Comparison of ENCODE assay signal across 21 mouse cellular contexts in genomic region chr10:93398531-93399320, GRCm38 (mm10). TPM values are rescaled to one million over a fixed set of nuclear protein-coding genes. Genes with fewer than 3 reads are reported as not detected.
DNase-seq lines count a peak whose midpoint lies in the region; ATAC-seq and TF ChIP-seq lines count a peak whose summit lies in the region.
"Had no signal": no experiment of that assay in that cellular context is flagged by ENCODE, and none has a peak within 500 bp of the region (broad histone marks: within the 10 kb centered on the region; RNA-seq: fewer than 3 reads in every experiment).

No protein-coding gene starts in this region.

- H3K4me3 ChIP-seq in heart, adult 2 months, result no peak overlapping the region
- H3K4me3 ChIP-seq in heart, embryonic 10.5 days, result no peak overlapping the region
- no peak overlapping the region for H3K4me3 ChIP-seq in midbrain, embryonic 10.5 days
- H3K4me3 ChIP-seq: forebrain, embryonic 10.5 days; forebrain, embryonic 15.5 days had no signal

- TF ChIP-seq CTCF in heart, adult 2 months (IDR thresholded peaks at IDR 0.05), result no peak

- TF ChIP-seq EP300 in heart, adult 2 months (IDR thresholded peaks at IDR 0.05; ENCODE audit: insufficient read depth, low read depth, low read length), result no peak

- 0 out of 2 replicates have a peak, but pooled peaks have one; percentile 10 for ATAC-seq in granulocyte monocyte progenitor cell, adult 5-6 weeks (replicated peaks; ENCODE audit: poor library complexity, severe bottlenecking)
- ATAC-seq: forebrain, embryonic 15.5 days; hindbrain, postnatal 0 days; inflammation-experienced regulatory T-cells, adult 6 months; intestine, embryonic 16.5 days had no signal

- 78% methylated on average over 11 of the region's 11 CpGs for WGBS in heart, adult 2 months
- 81% methylated on average over 11 of the region's 11 CpGs for WGBS in heart, embryonic 10.5 days
- WGBS in midbrain, embryonic 10.5 days, result 88% methylated on average over 11 of the region's 11 CpGs

- TF ChIP-seq POLR2A in heart, adult 2 months (IDR thresholded peaks at IDR 0.05; ENCODE audit: insufficient read depth, low read depth, low read length), result no peak

- peak overlapping the region; percentile 23; the same call in 1 of the 2 replicates for H3K27ac ChIP-seq in heart, adult 2 months
- H3K27ac ChIP-seq in heart, embryonic 10.5 days, result no peak overlapping the region
- H3K27ac ChIP-seq in midbrain, embryonic 10.5 days (replicated peaks), result no peak overlapping the region
- H3K27ac ChIP-seq: forebrain, embryonic 10.5 days; forebrain, embryonic 15.5 days; hindbrain, embryonic 14.5 days; hindbrain, postnatal 0 days had no signal

- no peaks in the 10 kb centered on the region for H3K9me3 ChIP-seq in heart, embryonic 10.5 days
- H3K9me3 ChIP-seq in midbrain, embryonic 10.5 days (replicated peaks), result no peaks in the 10 kb centered on the region
- H3K9me3 ChIP-seq: forebrain, embryonic 10.5 days; forebrain, embryonic 15.5 days had no signal

- DNase-seq in heart, adult 2 months, result no peak
- no peak for DNase-seq in heart, embryonic 10.5 days (ENCODE audit: low spot score)
- peak; percentile 70 for DNase-seq in A20 (ENCODE audit: low read depth, low spot score)
- DNase-seq in B cell, adult 2 months, result peak; percentile 27 to 33
- DNase-seq in cerebellum, adult 9-10 months, result no peak
- no peak for DNase-seq in right cerebral cortex, postnatal 25 days
- DNase-seq in midbrain, embryonic 10.5 days (ENCODE audit: low spot score), result no peak
- DNase-seq: adrenal gland, adult 2 months; adrenal gland, postnatal 14 days; cerebellum, adult 11-12 months; cerebellum, adult 8-10 months; cerebellum, postnatal 14 days; gastrocnemius, postnatal 25 days; heart, postnatal 4 days had no signal

- H3K79me2 ChIP-seq in heart, adult 2 months (replicated peaks; ENCODE audit: control insufficient read depth, insufficient read depth, low read length), result no peaks in the 10 kb centered on the region

- H3K4me1 ChIP-seq in heart, adult 2 months (ENCODE audit: control insufficient read depth, insufficient read depth, low read length), result peaks cover 2% of the 10 kb centered on the region; the same call in 1 of the 2 replicates
- no peaks in the 10 kb centered on the region for H3K4me1 ChIP-seq in heart, embryonic 10.5 days
- H3K4me1 ChIP-seq in midbrain, embryonic 10.5 days, result no peaks in the 10 kb centered on the region
- H3K4me1 ChIP-seq: forebrain, embryonic 10.5 days; forebrain, embryonic 15.5 days had no signal

- no peaks in the 10 kb centered on the region for H3K36me3 ChIP-seq in heart, adult 2 months (ENCODE audit: control insufficient read depth, insufficient read depth, low read length)
- H3K36me3 ChIP-seq in heart, embryonic 10.5 days, result no peaks in the 10 kb centered on the region
- H3K36me3 ChIP-seq in midbrain, embryonic 10.5 days, result no peaks in the 10 kb centered on the region
- H3K36me3 ChIP-seq: forebrain, embryonic 10.5 days; forebrain, embryonic 15.5 days had no signal

- no peak overlapping the region for H3K9ac ChIP-seq in heart, adult 2 months (ENCODE audit: low read depth, low read length)
- H3K9ac ChIP-seq: forebrain, embryonic 15.5 days; hindbrain, embryonic 14.5 days had no signal

- intact Hi-C loops in heart, adult 2 months (cut with DNase I), result no loop called here

- H3K27me3 ChIP-seq in heart, adult 2 months (ENCODE audit: control insufficient read depth, insufficient read depth, low read length), result no peaks in the 10 kb centered on the region
- no peaks in the 10 kb centered on the region for H3K27me3 ChIP-seq in heart, embryonic 10.5 days (ENCODE audit: insufficient read depth, poor library complexity, severe bottlenecking)
- no peaks in the 10 kb centered on the region for H3K27me3 ChIP-seq in midbrain, embryonic 10.5 days (ENCODE audit: low read depth, poor library complexity, severe bottlenecking)
- H3K27me3 ChIP-seq: forebrain, embryonic 15.5 days had no signal

RNA-seq across cellular contexts. Expression of gene Lta4h, which starts 54.5 kb away (rescaled TPM):
- 10 to 100 TPM; 31.1 to 36.1 TPM for total RNA-seq in heart, adult 2 months (2021)
- 25.5 and 30.5 TPM in 2 replicates for polyA plus RNA-seq in heart, adult 2 months (2012; rRNA removed)
- polyA plus RNA-seq in heart, embryonic 10.5 days (2016; fragmentation: Nextera tagmentation; extraction: Ambion mirVana), result 236 and 246 TPM in 2 replicates
- total RNA-seq in granulocyte monocyte progenitor cell, adult 5-6 weeks (2014; fragmentation: Nextera tagmentation), result 753 and 1,014 TPM in 2 replicates
- 752 and 880 TPM in 2 replicates for total RNA-seq in granulocyte monocyte progenitor cell, adult 5-6 weeks (2017)
- polyA plus RNA-seq in midbrain, embryonic 10.5 days (2016; fragmentation: Nextera tagmentation; extraction: Ambion mirVana), result 153 TPM in 2 replicates

Comparison
In these comparisons a context has a peak if more than half of its experiments do, and no peak if none do; other contexts are left out.
1. DNase-seq: peak in A20 (single experiment) and B cell, adult 2 months (2 of 2); none in heart, adult 2 months (0 of 2), heart, embryonic 10.5 days (single experiment), cerebellum, adult 9-10 months (single experiment), right cerebral cortex, postnatal 25 days (single experiment) and midbrain, embryonic 10.5 days (single experiment).